Mouse (Mus musculus): ENCODE data around the gene Epb41l4b. TPM values are rescaled to one million over a fixed set of nuclear protein-coding genes. Genes with fewer than 3 reads are reported as not detected.

The Epb41l4b gene
- total and polyA plus RNA-seq, 2 experiments from 2014 or later, result 4.2 to 14.7 TPM

- Histone ChIP-seq H3K4me2 (ENCODE audit: low read depth, low read length) (no peak overlapping the region), H3K36me3 (ENCODE audit: insufficient read depth, low read length) (no peaks in the 10 kb centered on the region; the same call in 1 of the 2 replicates), H3K27ac (no peak overlapping the region), H3K9me3 (ENCODE audit: low read length) (no peaks in the 10 kb centered on the region), H3K4me3 (ENCODE audit: low read length) (no peak overlapping the region), H3K4me1 (ENCODE audit: insufficient read depth, low read length) (no peaks in the 10 kb centered on the region), H3K9ac (replicated peaks; ENCODE audit: low read length) (no peak overlapping the region), H3K27me3 (ENCODE audit: insufficient read depth, low read length) (no peaks in the 10 kb centered on the region)
- no peak for ATAC-seq
- no peak for TF ChIP-seq CTCF (IDR thresholded peaks at IDR 0.05; ENCODE audit: low read depth)
- DNase-seq (ENCODE audit: low spot score), result no peak
- WGBS, result 74% methylated on average over 4 of the region's 4 CpGs
Observed at GRCm38 (mm10) chr4:57031440-57031839, 111.8 kb downstream of the Epb41l4b start.

GRCm38 (mm10) chr4:57027954-57028353, 115.3 kb downstream of the Epb41l4b start:
- 55% methylated on average over 10 of the region's 10 CpGs for WGBS
- Histone ChIP-seq H3K27ac (no peak overlapping the region), H3K9me3 (ENCODE audit: low read length) (no peaks in the 10 kb centered on the region), H3K9ac (replicated peaks; ENCODE audit: low read length) (no peak overlapping the region), H3K4me3 (ENCODE audit: low read length) (no peak overlapping the region), H3K27me3 (ENCODE audit: insufficient read depth, low read length) (no peaks in the 10 kb centered on the region), H3K4me1 (ENCODE audit: insufficient read depth, low read length) (no peaks in the 10 kb centered on the region), H3K36me3 (ENCODE audit: insufficient read depth, low read length) (no peaks in the 10 kb centered on the region; the same call in 1 of the 2 replicates), H3K4me2 (ENCODE audit: low read depth, low read length) (no peak overlapping the region)
- DNase-seq (ENCODE audit: low spot score) (no peak), ATAC-seq (no peak)
- no peak for TF ChIP-seq CTCF (IDR thresholded peaks at IDR 0.05; ENCODE audit: low read depth)

GRCm38 (mm10) chr4:57023527-57023926, 119.7 kb downstream of the Epb41l4b start:
- Histone ChIP-seq H3K4me1 (ENCODE audit: insufficient read depth, low read length) (no peaks in the 10 kb centered on the region), H3K36me3 (ENCODE audit: insufficient read depth, low read length) (no peaks in the 10 kb centered on the region), H3K4me2 (ENCODE audit: low read depth, low read length) (no peak overlapping the region), H3K9me3 (ENCODE audit: low read length) (no peaks in the 10 kb centered on the region), H3K27me3 (ENCODE audit: insufficient read depth, low read length) (no peaks in the 10 kb centered on the region), H3K9ac (replicated peaks; ENCODE audit: low read length) (no peak overlapping the region), H3K27ac (no peak overlapping the region), H3K4me3 (ENCODE audit: low read length) (no peak overlapping the region)
- WGBS, result 70% methylated on average over 3 of the region's 3 CpGs
- TF ChIP-seq CTCF (IDR thresholded peaks at IDR 0.05; ENCODE audit: low read depth), result no peak
- DNase-seq (ENCODE audit: low spot score) (no peak), ATAC-seq (no peak)

- Histone ChIP-seq H3K27ac (no peak overlapping the region), H3K9ac (replicated peaks; ENCODE audit: low read length) (no peak overlapping the region), H3K4me2 (ENCODE audit: low read depth, low read length) (no peak overlapping the region), H3K9me3 (ENCODE audit: low read length) (no peaks in the 10 kb centered on the region), H3K4me1 (ENCODE audit: insufficient read depth, low read length) (no peaks in the 10 kb centered on the region), H3K27me3 (ENCODE audit: insufficient read depth, low read length) (no peaks in the 10 kb centered on the region), H3K36me3 (ENCODE audit: insufficient read depth, low read length) (no peaks in the 10 kb centered on the region), H3K4me3 (ENCODE audit: low read length) (no peak overlapping the region)
- DNase-seq (ENCODE audit: low spot score), result peak; percentile 62
- ATAC-seq, result no peak
- 89% methylated on average over 3 of the region's 3 CpGs for WGBS
- peak; percentile 56 for TF ChIP-seq CTCF (IDR thresholded peaks at IDR 0.05; ENCODE audit: low read depth)
Observed at GRCm38 (mm10) chr4:57021288-57021687, 121.9 kb downstream of the Epb41l4b start.

- no peaks in the 10 kb centered on the region for H3K9me3 ChIP-seq (ENCODE audit: low read length)
- DNase-seq (ENCODE audit: low spot score) (peak; percentile 75), ATAC-seq (peak; percentile 61)
- H3K4me3 ChIP-seq (ENCODE audit: low read length), result no peak overlapping the region
- H3K9ac ChIP-seq (replicated peaks; ENCODE audit: low read length), result no peak overlapping the region
- H3K4me2 ChIP-seq (ENCODE audit: low read depth, low read length), result no peak overlapping the region
- H3K4me1 ChIP-seq (ENCODE audit: insufficient read depth, low read length), result no peaks in the 10 kb centered on the region
- no peaks in the 10 kb centered on the region for H3K27me3 ChIP-seq (ENCODE audit: insufficient read depth, low read length)
- H3K27ac ChIP-seq, result no peak overlapping the region
- 25% methylated on average over 5 of the region's 5 CpGs for WGBS
- H3K36me3 ChIP-seq (ENCODE audit: insufficient read depth, low read length), result no peaks in the 10 kb centered on the region
- TF ChIP-seq CTCF (IDR thresholded peaks at IDR 0.05; ENCODE audit: low read depth), result peak; percentile 87
Observed at GRCm38 (mm10) chr4:57017229-57017628, 126.0 kb downstream of the Epb41l4b start.

GRCm38 (mm10) chr4:57016366-57017171, 126.7 kb downstream of the Epb41l4b start:
- ATAC-seq, result no peak
- WGBS, result 48% methylated on average over 18 of the region's 18 CpGs
- Histone ChIP-seq H3K9me3 (ENCODE audit: low read length) (no peaks in the 10 kb centered on the region), H3K9ac (replicated peaks; ENCODE audit: low read length) (no peak overlapping the region), H3K4me1 (ENCODE audit: insufficient read depth, low read length) (no peaks in the 10 kb centered on the region), H3K27ac (no peak overlapping the region), H3K27me3 (ENCODE audit: insufficient read depth, low read length) (no peaks in the 10 kb centered on the region), H3K36me3 (ENCODE audit: insufficient read depth, low read length) (no peaks in the 10 kb centered on the region), H3K4me3 (ENCODE audit: low read length) (no peak overlapping the region), H3K4me2 (ENCODE audit: low read depth, low read length) (no peak overlapping the region)
- no peak for TF ChIP-seq CTCF (IDR thresholded peaks at IDR 0.05; ENCODE audit: low read depth)
- no peak for DNase-seq (ENCODE audit: low spot score)

GRCm38 (mm10) chr4:57015032-57015431, 128.2 kb downstream of the Epb41l4b start:
- Histone ChIP-seq H3K27me3 (ENCODE audit: insufficient read depth, low read length) (no peaks in the 10 kb centered on the region), H3K9me3 (ENCODE audit: low read length) (no peaks in the 10 kb centered on the region), H3K4me1 (ENCODE audit: insufficient read depth, low read length) (no peaks in the 10 kb centered on the region), H3K27ac (no peak overlapping the region), H3K36me3 (ENCODE audit: insufficient read depth, low read length) (no peaks in the 10 kb centered on the region), H3K9ac (replicated peaks; ENCODE audit: low read length) (no peak overlapping the region), H3K4me2 (ENCODE audit: low read depth, low read length) (no peak overlapping the region), H3K4me3 (ENCODE audit: low read length) (no peak overlapping the region)
- 75% methylated on average over 5 of the region's 5 CpGs for WGBS
- TF ChIP-seq CTCF (IDR thresholded peaks at IDR 0.05; ENCODE audit: low read depth), result no peak
- DNase-seq (ENCODE audit: low spot score), result no peak
- no peak for ATAC-seq
